Mouse (Mus musculus) megakaryocyte-erythroid progenitor cell, adult 5-6 weeks (primary cell): ENCODE measurements around the gene BC034090. TPM values are rescaled to one million over a fixed set of nuclear protein-coding genes. Genes with fewer than 3 reads are reported as not detected.

Experiments
- ATAC-seq: replicated peaks from 2 replicates; pipeline ENCODE4 v1.8.0; 2016; ENCODE audit warnings: mild to moderate bottlenecking, inconsistent platforms; ENCODE audit not compliant: severe bottlenecking, poor library complexity, low FRiP score, low TSS enrichment
- total RNA-seq, 2 experiments: library from RNA; stranded (forward) in 1 of 2; stranded (reverse) in 1 of 2; fragments of 200-1000, 215-1000 nt in 1 of 2; fragments of >200 nt in 1 of 2; fragmentation: Nextera tagmentation in 1 of 2; gene quantifications; 2 replicates each; pipeline ENCODE4 v1.2.3; 2014 to 2017

Gene BC034090
- total RNA-seq, 2 experiments from 2014 or later = not detected

DNA sequence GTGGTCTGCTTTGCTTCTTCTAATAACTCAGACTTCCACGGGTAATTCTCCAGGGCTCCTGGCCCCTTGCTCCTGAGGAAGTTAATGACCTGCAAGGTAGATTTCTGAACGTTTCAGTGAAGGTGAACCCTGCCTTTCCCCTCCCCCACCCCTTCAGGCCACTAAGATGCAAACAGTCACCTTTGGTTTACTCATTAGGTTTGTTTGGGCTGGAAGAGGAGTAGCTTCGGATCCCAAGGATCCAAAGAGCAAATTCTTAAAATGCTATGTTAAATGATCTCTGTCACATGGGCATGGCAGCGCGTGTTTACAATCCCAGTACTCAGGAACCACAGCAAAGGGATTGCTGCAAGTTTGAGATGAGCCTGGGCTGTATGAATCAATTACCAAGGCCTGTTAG lies 3.2 kb upstream of the BC034090 start:
- ATAC-seq = no peak

- no peak for ATAC-seq
These were observed 1.3 kb upstream of the BC034090 start for GRCm38 (mm10) chr1:155245516-155245915.

DNA sequence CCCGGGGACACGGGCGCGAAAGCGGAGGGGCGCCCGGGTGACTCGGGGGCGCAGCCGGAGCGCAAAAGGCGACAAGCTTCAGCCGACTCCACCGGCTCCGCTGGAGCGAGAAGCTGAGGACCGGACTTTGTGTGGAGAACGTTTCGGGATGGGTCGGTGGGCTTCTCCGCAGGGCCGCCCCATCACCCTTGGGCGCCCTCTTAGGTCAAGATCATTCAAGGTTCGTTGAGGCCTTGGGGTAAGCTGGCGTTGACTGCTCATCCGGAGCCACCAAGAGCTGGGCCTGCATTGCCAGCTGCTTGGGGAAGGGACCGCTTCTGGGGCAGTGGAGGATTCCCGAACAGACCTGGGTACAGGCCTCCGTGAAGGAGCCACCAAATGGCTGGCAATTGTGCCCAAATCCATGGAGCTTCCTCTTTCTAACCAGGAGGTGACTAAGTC lies 547 bp upstream of the BC034090 start:
- no peak for ATAC-seq

DNA sequence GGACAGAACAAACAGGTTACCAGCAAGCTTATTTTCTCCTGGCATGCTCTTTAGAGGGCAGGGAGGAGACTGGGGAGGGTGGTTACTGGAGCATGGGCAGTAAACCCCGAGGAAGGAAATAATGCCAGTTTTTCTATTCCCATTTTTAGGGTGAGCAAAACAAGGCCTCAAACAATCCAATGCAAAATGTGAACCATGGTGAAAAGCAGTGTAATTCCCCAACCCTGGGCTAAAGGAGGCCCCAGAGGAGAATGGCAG lies 1.8 kb downstream of the BC034090 start:
- ATAC-seq = no peak

GRCm38 (mm10) chr1:155241701-155242487 lies 2.4 kb downstream of the BC034090 start:
- ATAC-seq = no peak

DNA sequence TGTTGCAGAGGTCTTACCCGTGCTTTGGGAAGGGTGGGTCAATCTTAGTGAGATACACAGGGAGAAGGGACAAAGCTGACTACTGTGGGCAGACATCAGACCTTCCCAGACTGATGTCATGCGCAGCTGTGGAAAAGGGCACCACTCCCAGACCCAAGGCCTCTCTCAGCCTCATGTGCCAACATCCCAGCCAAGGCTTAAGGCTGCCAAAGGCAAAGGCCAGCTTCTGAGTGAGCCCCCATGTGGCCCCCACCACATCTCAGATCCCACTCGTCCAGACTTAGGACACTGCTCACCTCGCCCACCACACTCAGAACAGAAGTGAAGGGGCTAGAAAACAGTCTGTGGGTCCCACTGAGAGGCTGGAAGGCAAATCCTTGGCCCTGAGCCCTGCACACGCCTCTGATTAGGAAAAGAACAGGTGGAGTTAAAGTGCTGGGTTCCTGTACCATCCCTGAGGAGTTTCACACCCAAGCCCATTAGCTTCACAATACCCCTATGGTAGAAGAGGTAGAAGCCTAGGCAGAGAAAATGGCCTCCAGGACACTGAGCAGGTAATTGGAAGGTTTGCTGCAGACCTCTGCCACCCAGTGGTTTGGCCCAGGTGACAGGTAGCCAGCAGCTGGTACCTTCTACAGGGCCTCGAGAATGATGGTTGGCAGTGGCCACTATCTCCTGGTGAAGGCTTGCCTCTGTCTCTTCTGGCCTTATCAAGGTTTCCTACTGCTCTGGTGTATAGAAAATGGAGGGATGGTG lies 4.1 kb downstream of the BC034090 start:
- no peak for ATAC-seq

DNA sequence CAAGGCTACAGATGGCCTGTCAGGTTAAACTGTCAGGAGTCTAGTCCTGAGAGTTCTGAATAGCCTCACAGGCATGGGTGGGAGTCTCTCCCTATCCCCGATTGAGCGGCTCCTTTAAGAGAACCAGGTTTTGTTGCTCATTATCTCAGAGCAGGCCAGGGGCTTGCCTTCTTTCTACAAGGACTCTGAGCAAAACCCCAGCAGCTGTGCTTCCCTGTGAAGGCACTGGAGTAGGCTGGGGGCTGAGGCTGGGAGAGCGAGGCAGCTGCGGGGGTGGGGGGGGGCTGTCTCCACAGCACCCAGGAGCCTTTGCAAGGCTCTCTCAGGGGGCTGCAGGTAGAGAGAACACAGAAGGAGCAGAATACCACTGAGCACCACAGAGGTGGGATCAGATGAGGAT lies 5.1 kb downstream of the BC034090 start:
- ATAC-seq = no peak

DNA sequence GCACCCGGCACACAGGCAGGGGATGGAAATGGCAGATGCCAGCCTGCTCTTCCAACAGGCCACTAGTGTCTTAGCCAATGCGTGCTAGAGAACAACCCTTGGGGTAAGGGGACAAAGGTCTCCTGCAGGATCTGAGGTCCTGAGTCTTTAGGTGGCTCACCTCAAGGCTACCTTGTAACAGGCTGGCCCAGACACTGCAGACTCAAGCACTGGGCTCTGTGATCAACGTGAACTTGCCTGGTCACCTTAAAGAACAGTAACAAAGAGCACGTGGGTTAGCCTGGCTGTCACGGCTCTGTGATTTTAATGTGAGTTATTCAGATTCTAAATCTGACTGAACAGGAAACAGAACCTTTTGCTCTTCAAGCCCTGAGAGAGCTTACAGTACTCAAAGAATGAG lies 6.1 kb downstream of the BC034090 start:
- ATAC-seq = no peak

GRCm38 (mm10) chr1:155237390-155237789 lies 6.9 kb downstream of the BC034090 start:
- no peak for ATAC-seq

DNA sequence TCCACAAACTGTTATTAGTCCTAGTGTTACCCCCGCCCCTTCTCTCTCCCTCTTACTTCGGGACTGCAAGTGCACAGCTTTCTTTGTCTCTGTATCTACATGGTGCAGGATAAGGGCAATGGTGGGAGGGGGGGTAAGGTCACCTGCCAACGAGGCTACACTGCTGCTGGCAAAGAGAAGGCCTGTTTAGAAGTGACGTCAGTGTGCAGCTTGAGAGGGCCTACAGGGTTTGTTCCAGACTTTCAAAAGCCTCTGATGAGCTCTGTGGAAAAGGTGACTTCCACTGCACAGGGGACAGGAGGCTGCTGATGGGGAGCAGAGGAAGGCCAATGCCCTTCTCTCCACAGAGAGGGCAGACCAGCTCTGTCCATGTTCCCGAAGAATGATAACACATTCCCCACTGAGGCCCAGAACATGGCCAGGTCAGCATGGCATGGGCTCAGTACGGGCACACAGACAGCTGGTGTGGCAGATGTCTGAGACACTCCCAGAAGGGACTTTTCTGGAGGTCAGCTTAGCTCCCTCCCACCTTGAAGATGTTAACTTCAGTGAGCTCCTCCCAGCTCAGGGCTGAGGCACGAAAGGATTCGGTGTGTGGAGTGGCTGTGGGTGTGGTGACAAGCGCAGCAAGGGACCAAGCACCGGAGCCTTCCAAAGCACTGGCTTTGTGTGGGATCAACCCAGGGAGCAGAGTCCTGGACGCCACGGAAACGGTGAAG lies 7.8 kb downstream of the BC034090 start:
- no peak for ATAC-seq

DNA sequence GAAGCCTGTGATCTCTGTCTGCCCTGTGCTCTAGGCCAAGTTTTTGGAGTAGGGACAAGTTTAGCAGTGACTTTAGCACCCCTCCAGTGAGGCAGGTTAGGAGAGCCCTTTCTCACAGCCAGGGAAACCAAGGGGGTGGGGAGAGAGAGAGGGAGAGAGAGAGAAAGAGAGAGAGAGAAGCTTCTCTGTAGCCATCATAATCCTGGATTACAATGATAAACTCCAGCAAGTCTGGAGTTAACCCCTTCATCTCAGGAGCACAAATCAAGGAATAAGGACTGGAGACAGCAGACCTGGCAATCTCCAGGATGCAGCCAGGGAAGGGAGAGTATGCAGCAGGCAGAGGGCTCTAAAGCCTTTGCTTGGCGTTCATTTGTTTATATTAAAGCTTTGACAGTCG lies 8.6 kb downstream of the BC034090 start:
- ATAC-seq = no peak

DNA sequence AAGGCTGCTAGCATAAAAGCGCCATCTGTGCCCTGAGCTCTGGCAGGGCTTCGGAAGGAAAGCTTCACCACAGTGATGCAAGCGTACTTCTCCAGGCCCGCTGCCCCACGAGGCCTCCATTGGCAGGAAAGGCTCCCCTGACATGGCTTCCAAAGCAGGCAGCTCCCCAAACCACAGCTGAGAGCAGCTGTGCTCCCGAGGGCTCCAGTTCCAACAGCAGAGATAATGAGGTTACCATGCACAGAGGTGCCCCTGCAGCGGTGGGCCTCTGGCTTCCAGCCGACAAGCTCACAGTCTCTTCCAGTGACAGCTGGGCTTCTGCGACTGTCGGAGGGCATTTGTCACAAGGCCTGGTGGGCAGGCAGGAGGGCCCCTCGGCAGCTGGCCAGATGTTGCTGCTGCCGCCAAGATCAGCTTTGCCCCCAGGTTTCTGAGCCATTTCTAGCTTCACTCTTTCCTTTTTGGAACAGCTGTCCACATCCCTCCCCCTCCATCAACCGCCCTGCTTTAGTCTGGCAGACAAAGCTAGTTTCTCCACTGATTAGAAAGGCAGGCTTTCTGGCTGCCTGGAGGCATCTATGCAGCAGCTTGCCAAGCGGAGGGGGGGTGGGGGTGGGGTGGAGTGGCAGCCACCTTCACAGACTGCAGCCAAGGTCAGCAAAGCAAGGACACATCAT lies 10.2 kb downstream of the BC034090 start:
- peak; percentile 63 for ATAC-seq

- no peak for ATAC-seq
These were observed 10.9 kb downstream of the BC034090 start for GRCm38 (mm10) chr1:155233378-155233777.

DNA sequence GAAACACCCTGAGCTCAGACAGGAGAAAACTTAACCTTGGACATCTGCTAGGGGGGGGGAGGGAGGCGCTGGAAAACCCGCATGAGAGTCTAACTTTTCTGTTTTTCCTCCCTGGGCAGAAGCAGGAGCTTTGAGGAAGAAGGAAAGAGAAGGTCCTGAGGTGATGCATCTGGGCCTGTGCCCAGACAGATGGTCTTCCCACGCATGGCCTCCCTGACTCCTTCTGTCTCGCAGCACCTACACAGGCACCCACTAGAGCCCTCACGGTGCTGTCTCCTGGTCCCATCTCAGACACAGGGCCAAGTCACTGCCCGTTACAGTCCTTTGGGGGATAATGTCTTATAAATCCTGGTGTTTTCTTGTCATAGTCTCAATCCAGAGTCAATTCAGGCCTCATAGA lies 11.5 kb downstream of the BC034090 start:
- ATAC-seq = no peak

DNA sequence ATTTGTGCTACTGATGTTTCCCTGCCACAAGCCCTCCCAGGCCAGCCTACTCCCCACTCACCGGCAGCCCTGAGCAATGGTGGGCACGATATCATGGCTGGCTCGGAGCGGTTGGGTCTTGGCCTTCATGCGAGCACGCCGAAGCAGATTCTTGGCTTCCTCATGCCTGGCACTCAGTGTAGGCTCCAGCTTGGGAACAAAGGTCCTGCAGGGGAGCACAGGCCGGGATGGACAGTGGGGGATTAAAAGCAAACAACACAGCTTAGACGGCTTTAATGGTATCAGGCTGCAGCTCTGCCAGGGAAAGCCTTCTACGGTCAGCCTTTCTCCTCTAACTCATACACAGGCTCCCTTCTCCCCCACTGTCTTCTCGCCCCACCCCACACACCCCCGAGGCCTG lies 11.9 kb downstream of the BC034090 start:
- ATAC-seq = no peak

- ATAC-seq = no peak
These were observed 14.5 kb downstream of the BC034090 start for GRCm38 (mm10) chr1:155229464-155230411.

GRCm38 (mm10) chr1:155223849-155224554 lies 20.2 kb downstream of the BC034090 start:
- ATAC-seq = peak; percentile 87

GRCm38 (mm10) chr1:155223036-155223435 lies 21.2 kb downstream of the BC034090 start:
- no peak for ATAC-seq
